Mouse (Mus musculus) myocyte (in vitro differentiated cells): ENCODE measurements around the gene Defb20.

ENCODE experiments used
- CEBPB ChIP-seq: IDR thresholded peaks from 2 replicates; pipeline ENCODE4 v1.6.1; 2011; ENCODE audit warnings: mild to moderate bottlenecking, moderate library complexity; ENCODE audit not compliant: poor library complexity, insufficient read depth, severe bottlenecking
- E2F4 ChIP-seq: IDR thresholded peaks from one replicate; pipeline ENCODE4 v1.6.1; 2011; ENCODE audit warnings: mild to moderate bottlenecking, control low read depth, moderate library complexity; ENCODE audit not compliant: insufficient read depth
- MAX ChIP-seq: IDR thresholded peaks from one replicate; pipeline ENCODE4 v1.6.1; 2011; ENCODE audit warnings: low read depth, mild to moderate bottlenecking, control low read depth
- MYOD1 ChIP-seq, 3 experiments: IDR thresholded peaks; one replicate each; pipeline ENCODE4 v1.6.1; 2011; ENCODE audit warnings: control low read depth in 2 of 3, low read depth in 2 of 3, mild to moderate bottlenecking in 2 of 3, moderate library complexity in 1 of 3; ENCODE audit not compliant: insufficient read length in 2 of 3, control insufficient read depth in 1 of 3
- MYOG ChIP-seq, 3 experiments: IDR thresholded peaks; one replicate each; pipeline ENCODE4 v1.6.1; 2011; ENCODE audit warnings: control low read depth in 2 of 3, low read depth in 2 of 3, mild to moderate bottlenecking in 2 of 3; ENCODE audit not compliant: insufficient read length in 2 of 3, control insufficient read depth in 1 of 3, insufficient read depth in 1 of 3
- POLR2A ChIP-seq: IDR thresholded peaks from one replicate; pipeline ENCODE4 v1.6.1; 2011; ENCODE audit warnings: low read depth, mild to moderate bottlenecking, control low read depth, moderate library complexity; ENCODE audit not compliant: insufficient read length
- POLR2AphosphoS2 ChIP-seq: IDR thresholded peaks from one replicate; pipeline ENCODE4 v1.6.1; 2011; ENCODE audit warnings: low read depth, control low read depth; ENCODE audit not compliant: insufficient read length
- SRF ChIP-seq: IDR thresholded peaks from one replicate; pipeline ENCODE4 v1.6.1; 2011; ENCODE audit warnings: low read depth; ENCODE audit not compliant: control insufficient read depth, insufficient read length
- TCF12 ChIP-seq: IDR thresholded peaks from one replicate; pipeline ENCODE4 v1.6.1; 2011; ENCODE audit warnings: mild to moderate bottlenecking, control low read depth; ENCODE audit not compliant: poor library complexity, insufficient read depth, severe bottlenecking
- USF1 ChIP-seq: IDR thresholded peaks from one replicate; pipeline ENCODE4 v1.6.1; 2011; ENCODE audit warnings: low read depth, mild to moderate bottlenecking, control low read depth, moderate library complexity

- TF ChIP-seq USF1 (no peak), POLR2A (no peak), TCF12 (no peak), E2F4 (no peak), MAX (no peak), MYOD1 (IDR thresholded peaks at IDR 0.05; ENCODE audit: control insufficient read depth in 1 of 3, insufficient read length in 2 of 3, low read depth in 2 of 3) (no peak), POLR2AphosphoS2 (no peak), MYOG (IDR thresholded peaks at IDR 0.05; ENCODE audit: control insufficient read depth in 1 of 3, insufficient read depth in 1 of 3, insufficient read length in 2 of 3, low read depth in 2 of 3) (no peak), CEBPB (no peak), SRF (no peak)
These were observed 29.4 kb upstream of the Defb20 start for GRCm38 (mm10) chr2:152447461-152447860.
